In the genomic region with DNA sequence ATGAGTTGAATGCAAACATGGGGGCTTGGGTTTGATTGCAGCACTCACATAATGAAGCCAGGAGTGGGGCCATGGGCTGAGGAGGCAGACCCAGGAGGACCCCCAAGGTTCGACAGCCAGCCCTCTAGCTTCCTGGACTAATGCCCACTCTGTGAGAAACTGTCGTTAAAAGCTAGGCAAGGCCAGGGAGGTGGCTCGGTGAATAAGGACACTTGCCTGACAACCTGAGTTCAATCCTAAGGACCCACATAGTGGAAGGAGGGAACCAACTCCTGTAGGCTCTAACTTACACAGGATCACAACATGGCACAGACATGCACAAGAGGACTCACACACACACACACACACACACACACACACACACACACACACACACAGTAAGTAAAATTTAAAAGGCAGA, we compare ENCODE assay signal across 14 mouse cellular contexts.
A peak's percentile ranks its signal among the peaks of the same experiment; 100 is the strongest.
DNase-seq lines count a peak whose midpoint lies in the region; ATAC-seq and TF ChIP-seq lines count a peak whose summit lies in the region.
"Had no signal": no experiment of that assay in that cellular context is flagged by ENCODE, and none has a peak within 500 bp of the region (broad histone marks: within the 10 kb centered on the region; RNA-seq: fewer than 3 reads in every experiment).

No protein-coding gene starts in this region.

- DNase-seq in gastrocnemius, adult 2 months: peak; percentile 22
- DNase-seq in gastrocnemius, adult 18-20 months (ENCODE audit: low spot score): no peak
- DNase-seq in lung, postnatal 0 days (ENCODE audit: low spot score): no peak
- peak; percentile 35 for DNase-seq in kidney, postnatal 0 days (ENCODE audit: low spot score)
- no peak for DNase-seq in liver, postnatal 0 days
- no peak for DNase-seq in B cell, adult 2 months
- DNase-seq in right cerebral cortex, postnatal 25 days: no peak
- DNase-seq: cerebellum, adult 8-10 months; thymus, postnatal 4 days had no signal

- no peak for TF ChIP-seq EP300 in lung, postnatal 0 days (IDR thresholded peaks at IDR 0.05)
- TF ChIP-seq EP300 in liver, postnatal 0 days (IDR thresholded peaks at IDR 0.05; ENCODE audit: low read depth): no peak

- H3K36me3 ChIP-seq in lung, embryonic 16.5 days (ENCODE audit: control insufficient read depth, insufficient read depth, low read length): no peaks in the 10 kb centered on the region
- no peaks in the 10 kb centered on the region for H3K36me3 ChIP-seq in lung, postnatal 0 days (ENCODE audit: insufficient read depth, low read length)
- H3K36me3 ChIP-seq in kidney, postnatal 0 days (ENCODE audit: insufficient read depth, low read length): no peaks in the 10 kb centered on the region
- H3K36me3 ChIP-seq in liver, postnatal 0 days (replicated peaks; ENCODE audit: insufficient read depth, low read length): no peaks in the 10 kb centered on the region
- H3K36me3 ChIP-seq: G1E; heart, embryonic 13.5 days had no signal

- H3K9me3 ChIP-seq in lung, embryonic 16.5 days (ENCODE audit: control insufficient read depth, low read length): no peaks in the 10 kb centered on the region
- H3K9me3 ChIP-seq in lung, postnatal 0 days (ENCODE audit: low read length): no peaks in the 10 kb centered on the region
- H3K9me3 ChIP-seq in kidney, postnatal 0 days (replicated peaks; ENCODE audit: low read length): no peaks in the 10 kb centered on the region
- H3K9me3 ChIP-seq in liver, postnatal 0 days (ENCODE audit: low read length): no peaks in the 10 kb centered on the region
- H3K9me3 ChIP-seq: forebrain, embryonic 13.5 days; heart, embryonic 13.5 days had no signal

- WGBS in lung, embryonic 16.5 days: 8% methylated on average over 3 of the region's 3 CpGs
- WGBS in lung, postnatal 0 days: 18% methylated on average over 3 of the region's 3 CpGs
- WGBS in kidney, postnatal 0 days: 23% methylated on average over 3 of the region's 3 CpGs
- whole genome bisulfite sequencing in liver, postnatal 0 days (ENCODE audit: insufficient replicate concordance): 28% methylated on average over 3 of the region's 3 CpGs

- no peak for TF ChIP-seq CTCF in gastrocnemius, adult 2 months (IDR thresholded peaks at IDR 0.05)
- no peak for TF ChIP-seq CTCF in lung, postnatal 0 days (IDR thresholded peaks at IDR 0.05)
- TF ChIP-seq CTCF in kidney, postnatal 0 days (IDR thresholded peaks at IDR 0.05; ENCODE audit: low read depth): no peak
- TF ChIP-seq CTCF in liver, postnatal 0 days (IDR thresholded peaks at IDR 0.05; ENCODE audit: low read depth): no peak

- no peak overlapping the region for H3K9ac ChIP-seq in lung, embryonic 16.5 days (ENCODE audit: low read length)
- H3K9ac ChIP-seq in lung, postnatal 0 days (replicated peaks; ENCODE audit: low read depth): no peak overlapping the region
- H3K9ac ChIP-seq in kidney, postnatal 0 days (ENCODE audit: low read depth, low read length): no peak overlapping the region
- H3K9ac ChIP-seq in liver, postnatal 0 days (replicated peaks): no peak overlapping the region
- H3K9ac ChIP-seq: forebrain, embryonic 13.5 days; heart, embryonic 13.5 days had no signal

- H3K4me2 ChIP-seq in lung, embryonic 16.5 days (ENCODE audit: low read depth, low read length): no peak overlapping the region
- no peak overlapping the region for H3K4me2 ChIP-seq in lung, postnatal 0 days (replicated peaks; ENCODE audit: low read depth, low read length)
- no peak overlapping the region for H3K4me2 ChIP-seq in kidney, postnatal 0 days (ENCODE audit: low read length)
- H3K4me2 ChIP-seq in liver, postnatal 0 days (ENCODE audit: low read depth, low read length): no peak overlapping the region
- H3K4me2 ChIP-seq: forebrain, embryonic 13.5 days; heart, embryonic 13.5 days had no signal

- H3K4me3 ChIP-seq in gastrocnemius, adult 2 months: no peak overlapping the region
- no peak overlapping the region for H3K4me3 ChIP-seq in lung, embryonic 16.5 days (ENCODE audit: low read length)
- no peak overlapping the region for H3K4me3 ChIP-seq in lung, postnatal 0 days (ENCODE audit: low read depth, low read length)
- no peak overlapping the region for H3K4me3 ChIP-seq in kidney, postnatal 0 days (replicated peaks; ENCODE audit: low read depth, low read length)
- no peak overlapping the region for H3K4me3 ChIP-seq in liver, postnatal 0 days (ENCODE audit: low read depth, low read length)
- H3K4me3 ChIP-seq: forebrain, embryonic 13.5 days; heart, embryonic 13.5 days had no signal

- H3K4me1 ChIP-seq in lung, embryonic 16.5 days (replicated peaks; ENCODE audit: control insufficient read depth, insufficient read depth, low read length): peaks cover 11% of the 10 kb centered on the region
- H3K4me1 ChIP-seq in lung, postnatal 0 days (ENCODE audit: insufficient read depth, low read depth, low read length): 0 out of 2 replicates have a peak, but pooled peaks cover 5% of the 10 kb centered on the region
- peaks cover 8% of the 10 kb centered on the region; the same call in 1 of the 2 replicates for H3K4me1 ChIP-seq in kidney, postnatal 0 days (replicated peaks; ENCODE audit: insufficient read depth, low read length)
- peaks cover 6% of the 10 kb centered on the region; the same call in 1 of the 2 replicates for H3K4me1 ChIP-seq in liver, postnatal 0 days (ENCODE audit: insufficient read depth)
- H3K4me1 ChIP-seq: forebrain, embryonic 13.5 days; heart, embryonic 13.5 days had no signal

- no peak; the same call in 1 of the 2 replicates for ATAC-seq in lung, embryonic 16.5 days (ENCODE audit: low read depth)
- no peak for ATAC-seq in lung, postnatal 0 days
- ATAC-seq in kidney, postnatal 0 days (replicated peaks; ENCODE audit: low FRiP score, low read depth): no peak
- no peak for ATAC-seq in liver, postnatal 0 days
- ATAC-seq: forebrain, embryonic 13.5 days; hindbrain, embryonic 16.5 days had no signal

- H3K27me3 ChIP-seq in lung, embryonic 16.5 days (ENCODE audit: control insufficient read depth, insufficient read depth, low read depth, low read length): no peaks in the 10 kb centered on the region
- H3K27me3 ChIP-seq in lung, postnatal 0 days (replicated peaks; ENCODE audit: insufficient read depth, low read length): no peaks in the 10 kb centered on the region
- H3K27me3 ChIP-seq in kidney, postnatal 0 days (ENCODE audit: insufficient read depth, low read length): no peaks in the 10 kb centered on the region
- no peaks in the 10 kb centered on the region for H3K27me3 ChIP-seq in liver, postnatal 0 days (ENCODE audit: insufficient read depth, low read length)
- H3K27me3 ChIP-seq: forebrain, embryonic 13.5 days had no signal

- H3K27ac ChIP-seq in gastrocnemius, adult 2 months: peak overlapping the region; percentile 60
- peak overlapping the region; percentile 71 for H3K27ac ChIP-seq in lung, embryonic 16.5 days (ENCODE audit: low read length)
- no peak overlapping the region; the same call in 1 of the 2 replicates for H3K27ac ChIP-seq in lung, postnatal 0 days (ENCODE audit: low read length)
- H3K27ac ChIP-seq in kidney, postnatal 0 days: peak overlapping the region; percentile 50; the same call in 1 of the 2 replicates
- H3K27ac ChIP-seq in liver, postnatal 0 days (ENCODE audit: low read depth): peak overlapping the region; percentile 35; the same call in 1 of the 2 replicates
- H3K27ac ChIP-seq: forebrain, embryonic 13.5 days; heart, embryonic 13.5 days had no signal

- intact Hi-C loops in gastrocnemius, adult 2 months (cut with DNase I): no loop called here

Comparison
In these comparisons a context has a peak if more than half of its experiments do, and no peak if none do; other contexts are left out.
1. DNase-seq: peak in gastrocnemius, adult 2 months (single experiment) and kidney, postnatal 0 days (single experiment); none in gastrocnemius, adult 18-20 months (single experiment), lung, postnatal 0 days (single experiment), liver, postnatal 0 days (single experiment), B cell, adult 2 months (0 of 2) and right cerebral cortex, postnatal 25 days (single experiment).